Mouse (Mus musculus): Measurements from ENCODE around the gene Lrfn5. TPM values are rescaled to one million over a fixed set of nuclear protein-coding genes. Genes with fewer than 3 reads are reported as not detected.
A peak's percentile ranks its signal among the peaks of the same experiment; 100 is the strongest.

Gene Lrfn5
- 3.7 and 3.8 TPM in 2 replicates for polyA plus RNA-seq (2015; fragmentation: Nextera tagmentation; extraction: Ambion mirVana)

- peak within 1 kb of the TSS; percentile 82 for H3K4me2 ChIP-seq (replicated peaks)
- peak; percentile 85 for ATAC-seq (ENCODE audit: low FRiP score, low read depth)
- peak within 1 kb of the TSS; percentile 62 for H3K4me3 ChIP-seq
- no peaks in the 10 kb centered on the region for H3K36me3 ChIP-seq
- WGBS = under 1% methylated on average over 49 of the region's 50 CpGs
- H3K9me3 ChIP-seq = no peaks in the 10 kb centered on the region
- H3K27ac ChIP-seq = no peak within 1 kb of the TSS
- peaks cover 26% of the 10 kb centered on the region for H3K4me1 ChIP-seq
- peak within 1 kb of the TSS; percentile 70 for H3K9ac ChIP-seq
- peaks cover 49% of the 10 kb centered on the region for H3K27me3 ChIP-seq
These were observed at the start of gene Lrfn5 for GRCm38 (mm10) chr12:61522829-61523370. TSS of gene Lrfn5 (plus strand) at chr12:61523150.

DNA sequence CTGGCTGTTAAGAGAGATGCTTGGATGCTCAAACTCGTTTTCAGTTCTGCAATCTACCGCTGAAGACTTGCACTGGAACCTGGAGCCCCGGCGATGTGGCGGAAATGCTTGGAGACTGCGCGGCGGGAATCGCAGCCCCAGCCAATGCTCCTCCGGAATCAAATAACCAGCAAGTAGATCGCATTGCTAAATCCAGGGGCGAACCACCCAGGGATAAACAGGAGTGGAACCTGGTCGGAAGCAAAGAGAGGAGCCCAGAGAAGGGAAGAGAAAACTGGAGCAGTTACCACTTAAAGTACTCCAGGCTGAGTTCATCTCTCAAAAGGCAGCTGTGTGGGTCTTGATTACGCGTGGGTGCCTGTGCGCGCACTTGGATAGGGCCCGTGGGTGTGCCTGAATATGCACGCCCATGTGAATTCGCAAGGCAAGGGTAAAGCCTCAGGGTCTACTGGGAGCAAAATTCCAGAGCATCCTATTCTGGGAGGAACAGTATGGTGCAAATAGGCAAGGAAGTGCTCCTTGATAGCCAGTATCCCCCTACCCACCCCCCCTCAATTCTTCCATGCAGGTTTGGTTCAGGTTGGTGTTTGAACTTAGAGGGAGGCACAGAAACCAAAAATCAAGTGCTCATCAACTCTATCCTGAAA is 1.3 kb upstream of the Lrfn5 start:
- Histone ChIP-seq H3K9me3 (no peaks in the 10 kb centered on the region), H3K27ac (no peak overlapping the region), H3K4me2 (replicated peaks) (peak overlapping the region; percentile 82), H3K36me3 (no peaks in the 10 kb centered on the region), H3K4me3 (peak overlapping the region; percentile 33), H3K9ac (no peak overlapping the region), H3K4me1 (peaks cover 26% of the 10 kb centered on the region), H3K27me3 (peaks cover 49% of the 10 kb centered on the region)
- WGBS = 3% methylated on average over 20 of the region's 20 CpGs
- no peak for ATAC-seq (ENCODE audit: low FRiP score, low read depth)

GRCm38 (mm10) chr12:61522148-61522828 is 662 bp upstream of the Lrfn5 start:
- peak overlapping the region; percentile 62 for H3K4me3 ChIP-seq
- H3K4me2 ChIP-seq (replicated peaks) = peak overlapping the region; percentile 82
- 3% methylated on average over 6 of the region's 6 CpGs for WGBS
- peaks cover 49% of the 10 kb centered on the region for H3K27me3 ChIP-seq
- ATAC-seq (ENCODE audit: low FRiP score, low read depth) = peak; percentile 20; the same call in 1 of the 2 replicates
- H3K9ac ChIP-seq = peak overlapping the region; percentile 70; the same call in 1 of the 2 replicates
- H3K9me3 ChIP-seq = no peaks in the 10 kb centered on the region
- no peaks in the 10 kb centered on the region for H3K36me3 ChIP-seq
- H3K27ac ChIP-seq = no peak overlapping the region
- peaks cover 26% of the 10 kb centered on the region for H3K4me1 ChIP-seq

DNA sequence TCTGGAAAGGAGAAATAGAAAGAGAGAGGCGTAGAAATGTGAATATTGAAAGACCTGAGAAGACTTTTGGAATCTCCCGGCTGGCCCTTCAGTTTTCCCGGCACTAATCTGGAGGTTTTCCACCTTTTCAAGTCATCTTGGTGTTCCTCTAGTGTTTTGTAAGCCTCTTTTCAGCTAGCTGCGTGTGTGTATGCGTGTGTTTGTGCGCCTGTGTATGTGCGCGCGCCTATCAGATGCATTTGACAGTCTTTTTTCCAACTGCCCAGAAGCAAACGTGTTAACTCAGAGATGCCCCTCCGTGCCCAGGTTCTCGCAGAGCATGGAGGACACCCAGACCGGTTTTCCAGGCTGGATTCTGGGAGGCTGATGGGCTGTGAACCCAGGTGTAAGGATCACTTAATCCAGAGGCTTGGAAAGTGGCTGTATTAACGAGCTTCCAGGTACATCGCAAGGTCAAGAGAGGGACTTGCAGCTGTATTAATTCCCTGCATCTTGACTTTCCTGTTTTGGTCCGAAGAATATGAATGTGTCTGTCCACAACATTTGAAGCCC is 757 bp downstream of the Lrfn5 start:
- WGBS = under 1% methylated on average over 16 of the region's 16 CpGs
- H3K9me3 ChIP-seq = no peaks in the 10 kb centered on the region
- H3K4me2 ChIP-seq (replicated peaks) = peak overlapping the region; percentile 82
- H3K27me3 ChIP-seq = peaks cover 49% of the 10 kb centered on the region
- no peak for ATAC-seq (ENCODE audit: low FRiP score, low read depth)
- peak overlapping the region; percentile 62 for H3K4me3 ChIP-seq
- H3K27ac ChIP-seq = no peak overlapping the region
- H3K36me3 ChIP-seq = no peaks in the 10 kb centered on the region
- H3K9ac ChIP-seq = peak overlapping the region; percentile 57
- H3K4me1 ChIP-seq = peaks cover 26% of the 10 kb centered on the region

GRCm38 (mm10) chr12:61524183-61524651 is 1.3 kb downstream of the Lrfn5 start:
- H3K9ac ChIP-seq = peak overlapping the region; percentile 57

DNA sequence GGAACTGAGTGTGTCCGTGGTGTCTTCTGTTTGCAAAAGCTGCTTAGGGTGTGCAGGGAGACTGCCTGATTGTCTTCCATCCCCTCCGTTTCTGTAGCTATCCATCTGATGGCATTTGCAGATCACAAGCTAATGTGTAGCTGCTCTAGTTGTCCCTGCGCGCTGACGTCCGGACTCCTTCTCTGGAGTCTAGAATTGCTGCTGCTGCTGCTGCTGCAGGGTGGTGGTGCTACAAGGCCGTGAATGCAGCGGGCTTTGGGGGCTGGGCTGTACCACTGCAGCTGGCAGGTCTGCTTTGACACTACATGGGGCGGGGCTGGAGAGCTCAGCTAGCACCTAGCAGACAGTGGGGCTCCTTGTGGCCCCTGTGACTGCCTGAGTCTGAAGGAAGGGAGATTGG is 3.2 kb downstream of the Lrfn5 start:
- 3% methylated on average over 9 of the region's 9 CpGs for WGBS
- peaks cover 25% of the 10 kb centered on the region for H3K4me1 ChIP-seq
- peak overlapping the region; percentile 20 for H3K4me3 ChIP-seq
- no peaks in the 10 kb centered on the region for H3K9me3 ChIP-seq
- peak overlapping the region; percentile 38 for H3K4me2 ChIP-seq (replicated peaks)
- H3K9ac ChIP-seq = no peak overlapping the region
- H3K27me3 ChIP-seq = peaks cover 41% of the 10 kb centered on the region
- no peaks in the 10 kb centered on the region for H3K36me3 ChIP-seq
- 0 out of 2 replicates have a peak, but pooled peaks have one; percentile 30 for ATAC-seq (ENCODE audit: low FRiP score, low read depth)
- H3K27ac ChIP-seq = no peak overlapping the region

More at GRCm38 (mm10) chr12:61524183-61524651, 1.3 kb downstream of the Lrfn5 start:
- ATAC-seq (ENCODE audit: low FRiP score, low read depth) = no peak; the same call in 1 of the 2 replicates
- Histone ChIP-seq H3K4me1 (peaks cover 26% of the 10 kb centered on the region), H3K36me3 (no peaks in the 10 kb centered on the region), H3K4me3 (peak overlapping the region; percentile 62), H3K4me2 (replicated peaks) (peak overlapping the region; percentile 82), H3K27ac (no peak overlapping the region), H3K27me3 (peaks cover 49% of the 10 kb centered on the region), H3K9me3 (no peaks in the 10 kb centered on the region)
- 1% methylated on average over 33 of the region's 33 CpGs for WGBS

DNA sequence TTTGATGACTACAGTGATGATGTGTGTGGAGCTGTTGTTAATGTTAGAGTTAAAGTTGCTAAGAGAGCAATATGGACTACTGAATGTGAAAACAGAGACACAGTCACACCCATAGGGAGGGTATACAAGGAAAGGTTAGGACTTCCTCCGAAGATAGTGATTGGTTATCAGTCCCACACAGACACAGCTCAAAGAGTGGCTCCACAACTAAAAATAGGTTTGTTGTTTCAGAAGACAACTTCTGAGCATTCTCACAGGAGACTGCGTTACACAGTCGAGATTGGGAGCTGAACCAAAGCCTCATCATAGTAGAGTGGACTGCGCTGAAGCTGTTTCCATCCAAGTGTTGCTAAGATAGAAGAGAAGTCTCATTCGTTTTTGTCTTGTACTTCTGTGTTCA is 57.0 kb downstream of the Lrfn5 start:
- no peak overlapping the region for H3K9ac ChIP-seq

GRCm38 (mm10) chr12:61600305-61600704 is 77.4 kb downstream of the Lrfn5 start:
- Histone ChIP-seq H3K9me3 (no peaks in the 10 kb centered on the region), H3K27ac (no peak overlapping the region), H3K27me3 (no peaks in the 10 kb centered on the region), H3K9ac (no peak overlapping the region), H3K4me3 (no peak overlapping the region), H3K36me3 (no peaks in the 10 kb centered on the region), H3K4me1 (no peaks in the 10 kb centered on the region), H3K4me2 (replicated peaks) (no peak overlapping the region)
- ATAC-seq (ENCODE audit: low FRiP score, low read depth) = no peak

More for the DNA sequence above, 57.0 kb downstream of the Lrfn5 start:
- no peak overlapping the region for H3K4me2 ChIP-seq (replicated peaks)
- no peak for ATAC-seq (ENCODE audit: low FRiP score, low read depth)
- WGBS = 83% methylated on average over 5 of the region's 5 CpGs
- H3K27ac ChIP-seq = no peak overlapping the region
- no peak overlapping the region for H3K4me3 ChIP-seq
- no peaks in the 10 kb centered on the region for H3K36me3 ChIP-seq
- no peaks in the 10 kb centered on the region for H3K4me1 ChIP-seq
- no peaks in the 10 kb centered on the region for H3K9me3 ChIP-seq
- no peaks in the 10 kb centered on the region for H3K27me3 ChIP-seq

GRCm38 (mm10) chr12:61607871-61608270 is 84.9 kb downstream of the Lrfn5 start:
- no peaks in the 10 kb centered on the region for H3K27me3 ChIP-seq
- H3K4me1 ChIP-seq = no peaks in the 10 kb centered on the region
- no peak for ATAC-seq (ENCODE audit: low FRiP score, low read depth)
- WGBS = 94% methylated on average over 3 of the region's 3 CpGs
- no peaks in the 10 kb centered on the region for H3K36me3 ChIP-seq
- H3K4me2 ChIP-seq (replicated peaks) = no peak overlapping the region
- no peak overlapping the region for H3K4me3 ChIP-seq
- no peak overlapping the region for H3K27ac ChIP-seq
- H3K9me3 ChIP-seq = no peaks in the 10 kb centered on the region
- no peak overlapping the region for H3K9ac ChIP-seq

- no peak overlapping the region for H3K4me3 ChIP-seq
- 79% methylated on average over 1 of the region's 1 CpGs for WGBS
- H3K4me1 ChIP-seq = no peaks in the 10 kb centered on the region
- H3K27me3 ChIP-seq = no peaks in the 10 kb centered on the region
- no peak for ATAC-seq (ENCODE audit: low FRiP score, low read depth)
- no peak overlapping the region for H3K4me2 ChIP-seq (replicated peaks)
- no peaks in the 10 kb centered on the region for H3K36me3 ChIP-seq
- H3K9ac ChIP-seq = no peak overlapping the region
- no peaks in the 10 kb centered on the region for H3K9me3 ChIP-seq
- H3K27ac ChIP-seq = no peak overlapping the region
These were observed 87.1 kb downstream of the Lrfn5 start for GRCm38 (mm10) chr12:61610081-61610480.

DNA sequence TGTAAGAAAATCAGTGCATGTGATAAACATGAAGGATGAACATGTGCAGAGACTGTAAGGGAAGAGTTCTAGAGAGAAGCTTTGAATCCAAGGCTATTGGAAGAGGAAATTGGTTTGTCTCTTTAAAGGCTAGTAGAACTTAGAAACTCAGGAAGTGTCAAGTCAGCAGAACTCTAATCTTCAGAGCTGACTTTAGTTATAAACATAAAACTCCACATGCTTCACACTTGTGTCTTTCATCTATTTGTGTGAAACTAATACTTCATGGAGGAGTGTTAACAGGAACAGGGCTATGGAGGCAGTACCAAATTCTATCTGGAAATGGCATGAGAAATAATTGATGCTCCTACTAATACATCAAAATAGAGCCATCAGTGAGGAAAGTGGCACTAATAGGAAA is 101.6 kb downstream of the Lrfn5 start:
- no peak overlapping the region for H3K4me2 ChIP-seq (replicated peaks)
- no peaks in the 10 kb centered on the region for H3K4me1 ChIP-seq
- no peak for ATAC-seq (ENCODE audit: low FRiP score, low read depth)
- H3K27me3 ChIP-seq = no peaks in the 10 kb centered on the region
- no peak overlapping the region for H3K4me3 ChIP-seq
- H3K27ac ChIP-seq = no peak overlapping the region
- no peaks in the 10 kb centered on the region for H3K36me3 ChIP-seq
- H3K9ac ChIP-seq = no peak overlapping the region
- H3K9me3 ChIP-seq = no peaks in the 10 kb centered on the region

DNA sequence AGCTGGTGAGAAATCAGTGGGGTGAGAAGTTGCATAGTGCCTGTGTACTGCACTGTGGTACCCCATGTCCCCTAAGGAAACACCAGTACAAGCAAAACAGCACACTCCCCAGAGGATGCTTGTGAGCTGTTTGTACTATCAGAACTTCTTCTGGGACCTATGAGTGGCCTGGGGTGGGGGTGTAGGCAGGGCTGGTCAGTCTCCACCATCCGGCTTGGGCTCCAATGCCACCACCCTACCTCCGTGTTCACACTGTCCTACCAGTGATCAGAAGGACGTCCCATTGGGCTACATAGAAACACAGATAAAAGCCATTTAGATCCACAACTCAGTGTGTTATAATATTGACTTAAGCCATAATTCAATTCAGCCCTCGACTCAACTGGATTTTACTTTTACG is 131.4 kb downstream of the Lrfn5 start:
- Histone ChIP-seq H3K27ac (no peak overlapping the region), H3K27me3 (no peaks in the 10 kb centered on the region), H3K9ac (no peak overlapping the region), H3K4me2 (replicated peaks) (no peak overlapping the region), H3K4me1 (no peaks in the 10 kb centered on the region), H3K9me3 (no peaks in the 10 kb centered on the region), H3K4me3 (no peak overlapping the region), H3K36me3 (no peaks in the 10 kb centered on the region)
- WGBS = 83% methylated on average over 5 of the region's 5 CpGs
- ATAC-seq (ENCODE audit: low FRiP score, low read depth) = no peak

Data from limb, embryonic 13.5 days (tissue).